Mouse (Mus musculus) limb, embryonic 15.5 days (tissue): ENCODE measurements around the gene Morc4. TPM values are rescaled to one million over a fixed set of nuclear protein-coding genes. Genes with fewer than 3 reads are reported as not detected.
A peak's percentile ranks its signal among the peaks of the same experiment; 100 is the strongest.

ENCODE experiments used
- ATAC-seq: fragments of 200-750 bp; cut with Nextera tagmentation; 2 replicates; pipeline ENCODE4 v1.8.0; 2017; ENCODE audit warnings: low read depth, moderate TSS enrichment; ENCODE audit not compliant: insufficient number of reproducible peaks, low FRiP score, low TSS enrichment
- H3K27ac ChIP-seq: fragments of 300-500 bp; sonication (generic); 2 replicates; pipeline ENCODE4 v1.5.1; 2015; ENCODE audit warnings: moderate library complexity, mild to moderate bottlenecking, inconsistent platforms
- H3K27me3 ChIP-seq: fragments of 300-500 bp; sonication (generic); 2 replicates; pipeline ENCODE4 v1.6.1; 2015; ENCODE audit warnings: inconsistent platforms
- H3K36me3 ChIP-seq: fragments of 300-500 bp; sonication (generic); 2 replicates; pipeline ENCODE4 v1.6.1; 2015; ENCODE audit warnings: inconsistent platforms
- H3K4me1 ChIP-seq: fragments of 300-500 bp; sonication (generic); 2 replicates; pipeline ENCODE4 v1.6.1; 2015; ENCODE audit warnings: inconsistent platforms
- H3K4me2 ChIP-seq: fragments of 300-500 bp; sonication (generic); 2 replicates; pipeline ENCODE4 v1.6.1; 2015; ENCODE audit warnings: mild to moderate bottlenecking, inconsistent platforms
- H3K4me3 ChIP-seq: fragments of 300-500 bp; sonication (generic); 2 replicates; pipeline ENCODE4 v1.5.1; 2015; ENCODE audit warnings: mild to moderate bottlenecking, inconsistent platforms
- H3K9ac ChIP-seq: fragments of 300-500 bp; sonication (generic); 2 replicates; pipeline ENCODE4 v1.6.1; 2015; ENCODE audit warnings: inconsistent platforms
- H3K9me3 ChIP-seq: fragments of 300-500 bp; sonication (generic); 2 replicates; pipeline ENCODE4 v1.6.1; 2016; ENCODE audit warnings: inconsistent platforms
- WGBS: fragments of 180-500 bp; shearing (Covaris S2); methylation state at CpG from one replicate; pipeline ENCODE4 v1.1.7; 2015; 5-methylcytosine and 5-hydroxymethylcytosine counted together
- polyA plus RNA-seq: library from polyadenylated mRNA; unstranded; fragments of >200 nt; fragmentation: Nextera tagmentation; extraction: Ambion mirVana; gene quantifications from 2 replicates; pipeline ENCODE4 v1.2.1, GENCODE M21; 2015

Morc4 gene
- polyA plus RNA-seq = 22.7 and 24.2 TPM in 2 replicates

- ATAC-seq = peak; percentile 82
- Histone ChIP-seq H3K9ac (peak within 1 kb of the TSS; percentile 58), H3K4me3 (peak within 1 kb of the TSS; percentile 61), H3K27ac (peak within 1 kb of the TSS; percentile 78), H3K36me3 (no peaks in the 10 kb centered on the region), H3K9me3 (no peaks in the 10 kb centered on the region), H3K4me1 (no peaks in the 10 kb centered on the region), H3K4me2 (peak within 1 kb of the TSS; percentile 58), H3K27me3 (peaks cover 7% of the 10 kb centered on the region; the same call in 1 of the 2 replicates)
- WGBS = 27% methylated on average over 72 of the region's 87 CpGs
These were observed at the start of gene Morc4 for GRCm38 (mm10) chrX:139870938-139871791. TSS of gene Morc4 (minus strand) at chrX:139871677.

GRCm38 (mm10) chrX:139920572-139920971 lies 49.1 kb upstream of the Morc4 start:
- Histone ChIP-seq H3K4me3 (no peak overlapping the region), H3K9me3 (no peaks in the 10 kb centered on the region), H3K9ac (no peak overlapping the region), H3K4me2 (no peak overlapping the region), H3K27ac (no peak overlapping the region), H3K4me1 (no peaks in the 10 kb centered on the region), H3K36me3 (no peaks in the 10 kb centered on the region), H3K27me3 (no peaks in the 10 kb centered on the region)
- WGBS = 81% methylated on average over 4 of the region's 4 CpGs
- ATAC-seq = no peak

GRCm38 (mm10) chrX:139891387-139891786 lies 19.9 kb upstream of the Morc4 start:
- H3K27ac ChIP-seq = no peak overlapping the region
- H3K27me3 ChIP-seq = no peaks in the 10 kb centered on the region
- H3K4me2 ChIP-seq = no peak overlapping the region
- no peaks in the 10 kb centered on the region for H3K36me3 ChIP-seq
- no peak for ATAC-seq
- H3K4me3 ChIP-seq = no peak overlapping the region
- no peaks in the 10 kb centered on the region for H3K4me1 ChIP-seq
- no peaks in the 10 kb centered on the region for H3K9me3 ChIP-seq
- no peak overlapping the region for H3K9ac ChIP-seq
- WGBS = 37% methylated on average over 1 of the region's 1 CpGs

GRCm38 (mm10) chrX:139883221-139883620 lies 11.7 kb upstream of the Morc4 start:
- no peaks in the 10 kb centered on the region for H3K9me3 ChIP-seq
- no peak for ATAC-seq
- no peaks in the 10 kb centered on the region for H3K4me1 ChIP-seq
- H3K4me3 ChIP-seq = no peak overlapping the region
- no peak overlapping the region for H3K27ac ChIP-seq
- no peak overlapping the region for H3K9ac ChIP-seq
- H3K36me3 ChIP-seq = no peaks in the 10 kb centered on the region
- H3K4me2 ChIP-seq = no peak overlapping the region
- H3K27me3 ChIP-seq = peaks cover 1% of the 10 kb centered on the region; the same call in 1 of the 2 replicates

GRCm38 (mm10) chrX:139877936-139878335 lies 6.5 kb upstream of the Morc4 start:
- H3K27me3 ChIP-seq = peaks cover 11% of the 10 kb centered on the region; the same call in 1 of the 2 replicates
- no peak overlapping the region for H3K9ac ChIP-seq
- no peak overlapping the region for H3K27ac ChIP-seq
- 45% methylated on average over 3 of the region's 3 CpGs for WGBS
- no peaks in the 10 kb centered on the region for H3K4me1 ChIP-seq
- H3K4me3 ChIP-seq = no peak overlapping the region
- no peak for ATAC-seq
- no peaks in the 10 kb centered on the region for H3K9me3 ChIP-seq
- H3K36me3 ChIP-seq = no peaks in the 10 kb centered on the region
- no peak overlapping the region for H3K4me2 ChIP-seq

GRCm38 (mm10) chrX:139877105-139877504 lies 5.6 kb upstream of the Morc4 start:
- Histone ChIP-seq H3K9me3 (no peaks in the 10 kb centered on the region), H3K4me2 (no peak overlapping the region), H3K9ac (no peak overlapping the region), H3K27me3 (peaks cover 11% of the 10 kb centered on the region; the same call in 1 of the 2 replicates), H3K36me3 (no peaks in the 10 kb centered on the region), H3K4me1 (no peaks in the 10 kb centered on the region), H3K27ac (no peak overlapping the region), H3K4me3 (no peak overlapping the region)
- no peak for ATAC-seq
- WGBS = 65% methylated on average over 7 of the region's 7 CpGs

GRCm38 (mm10) chrX:139870300-139870711 lies 1.2 kb downstream of the Morc4 start:
- no peak for ATAC-seq
- 28% methylated on average over 15 of the region's 15 CpGs for WGBS
- H3K27me3 ChIP-seq = 0 out of 2 replicates have a peak, but pooled peaks cover 7% of the 10 kb centered on the region
- H3K4me3 ChIP-seq = peak overlapping the region; percentile 61
- no peak overlapping the region for H3K27ac ChIP-seq
- H3K4me1 ChIP-seq = no peaks in the 10 kb centered on the region
- no peaks in the 10 kb centered on the region for H3K36me3 ChIP-seq
- H3K9me3 ChIP-seq = no peaks in the 10 kb centered on the region
- H3K9ac ChIP-seq = no peak overlapping the region
- peak overlapping the region; percentile 58 for H3K4me2 ChIP-seq

GRCm38 (mm10) chrX:139859402-139859801 lies 12.1 kb downstream of the Morc4 start:
- no peak for ATAC-seq
- H3K4me1 ChIP-seq = no peaks in the 10 kb centered on the region
- H3K9me3 ChIP-seq = no peaks in the 10 kb centered on the region
- H3K9ac ChIP-seq = no peak overlapping the region
- H3K27ac ChIP-seq = no peak overlapping the region
- no peaks in the 10 kb centered on the region; the same call in 1 of the 2 replicates for H3K27me3 ChIP-seq
- H3K36me3 ChIP-seq = no peaks in the 10 kb centered on the region
- no peak overlapping the region for H3K4me2 ChIP-seq
- WGBS = 65% methylated on average over 5 of the region's 5 CpGs
- no peak overlapping the region for H3K4me3 ChIP-seq

- WGBS = 94% methylated on average over 4 of the region's 4 CpGs
- no peak overlapping the region for H3K4me3 ChIP-seq
- H3K27me3 ChIP-seq = no peaks in the 10 kb centered on the region; the same call in 1 of the 2 replicates
- ATAC-seq = no peak
- H3K27ac ChIP-seq = no peak overlapping the region
- H3K9me3 ChIP-seq = no peaks in the 10 kb centered on the region
- no peaks in the 10 kb centered on the region for H3K4me1 ChIP-seq
- no peak overlapping the region for H3K9ac ChIP-seq
- H3K36me3 ChIP-seq = no peaks in the 10 kb centered on the region
- no peak overlapping the region for H3K4me2 ChIP-seq
These were observed 16.7 kb downstream of the Morc4 start for GRCm38 (mm10) chrX:139854795-139855194.

GRCm38 (mm10) chrX:139841091-139841490 lies 30.4 kb downstream of the Morc4 start:
- Histone ChIP-seq H3K4me2 (no peak overlapping the region), H3K27ac (no peak overlapping the region), H3K9ac (no peak overlapping the region), H3K4me1 (no peaks in the 10 kb centered on the region), H3K27me3 (no peaks in the 10 kb centered on the region), H3K4me3 (no peak overlapping the region), H3K9me3 (no peaks in the 10 kb centered on the region), H3K36me3 (no peaks in the 10 kb centered on the region; the same call in 1 of the 2 replicates)
- 76% methylated on average over 6 of the region's 6 CpGs for WGBS
- no peak for ATAC-seq

- no peak for ATAC-seq
- no peak overlapping the region for H3K4me2 ChIP-seq
- 50% methylated on average over 3 of the region's 3 CpGs for WGBS
These were observed 32.4 kb downstream of the Morc4 start for GRCm38 (mm10) chrX:139839057-139839456.

GRCm38 (mm10) chrX:139832464-139832863 lies 39.0 kb downstream of the Morc4 start:
- H3K36me3 ChIP-seq = no peaks in the 10 kb centered on the region; the same call in 1 of the 2 replicates
- H3K9me3 ChIP-seq = no peaks in the 10 kb centered on the region
- 24% methylated on average over 5 of the region's 5 CpGs for WGBS
- H3K27ac ChIP-seq = no peak overlapping the region
- H3K4me2 ChIP-seq = no peak overlapping the region
- no peaks in the 10 kb centered on the region for H3K4me1 ChIP-seq
- H3K27me3 ChIP-seq = no peaks in the 10 kb centered on the region; the same call in 1 of the 2 replicates
- no peak for ATAC-seq
- no peak overlapping the region for H3K9ac ChIP-seq
- no peak overlapping the region for H3K4me3 ChIP-seq

More at GRCm38 (mm10) chrX:139839057-139839456, 32.4 kb downstream of the Morc4 start:
- Histone ChIP-seq H3K9ac (no peak overlapping the region), H3K36me3 (no peaks in the 10 kb centered on the region; the same call in 1 of the 2 replicates), H3K27ac (no peak overlapping the region), H3K4me3 (no peak overlapping the region), H3K4me1 (no peaks in the 10 kb centered on the region), H3K27me3 (no peaks in the 10 kb centered on the region), H3K9me3 (no peaks in the 10 kb centered on the region)
